Mouse (Mus musculus): ENCODE data around the gene Prr19. TPM values are rescaled to one million over a fixed set of nuclear protein-coding genes. Genes with fewer than 3 reads are reported as not detected.

The Prr19 gene
- total RNA-seq, 1 experiment from 2014 or later = not detected

DNA sequence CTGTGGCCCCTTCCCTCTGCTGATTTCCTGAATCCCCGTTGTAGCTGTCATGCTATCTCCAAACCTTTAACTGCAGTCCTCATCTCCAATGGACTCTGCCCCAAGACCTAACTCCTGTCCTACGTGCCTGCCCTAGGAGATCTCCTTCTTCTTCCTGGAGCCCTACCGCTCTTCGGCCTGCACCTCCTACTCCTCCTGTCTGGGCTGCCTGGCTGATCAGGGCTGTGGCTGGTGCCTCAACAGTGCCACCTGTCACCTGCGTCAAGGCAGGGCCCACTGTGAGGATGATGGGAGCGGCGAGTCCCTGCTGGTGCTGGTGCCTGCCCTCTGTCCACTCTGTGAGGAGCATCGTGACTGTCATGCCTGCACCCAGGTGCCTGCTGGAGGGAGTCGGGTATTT lies 38.1 kb downstream of the Prr19 start:
- ATAC-seq (replicated peaks in 1 of 2; ENCODE audit: insufficient read depth in 1 of 2, low FRiP score in 2 of 2, low TSS enrichment in 1 of 2, low read depth in 1 of 2, poor library complexity in 2 of 2, severe bottlenecking in 2 of 2) = no peak

DNA sequence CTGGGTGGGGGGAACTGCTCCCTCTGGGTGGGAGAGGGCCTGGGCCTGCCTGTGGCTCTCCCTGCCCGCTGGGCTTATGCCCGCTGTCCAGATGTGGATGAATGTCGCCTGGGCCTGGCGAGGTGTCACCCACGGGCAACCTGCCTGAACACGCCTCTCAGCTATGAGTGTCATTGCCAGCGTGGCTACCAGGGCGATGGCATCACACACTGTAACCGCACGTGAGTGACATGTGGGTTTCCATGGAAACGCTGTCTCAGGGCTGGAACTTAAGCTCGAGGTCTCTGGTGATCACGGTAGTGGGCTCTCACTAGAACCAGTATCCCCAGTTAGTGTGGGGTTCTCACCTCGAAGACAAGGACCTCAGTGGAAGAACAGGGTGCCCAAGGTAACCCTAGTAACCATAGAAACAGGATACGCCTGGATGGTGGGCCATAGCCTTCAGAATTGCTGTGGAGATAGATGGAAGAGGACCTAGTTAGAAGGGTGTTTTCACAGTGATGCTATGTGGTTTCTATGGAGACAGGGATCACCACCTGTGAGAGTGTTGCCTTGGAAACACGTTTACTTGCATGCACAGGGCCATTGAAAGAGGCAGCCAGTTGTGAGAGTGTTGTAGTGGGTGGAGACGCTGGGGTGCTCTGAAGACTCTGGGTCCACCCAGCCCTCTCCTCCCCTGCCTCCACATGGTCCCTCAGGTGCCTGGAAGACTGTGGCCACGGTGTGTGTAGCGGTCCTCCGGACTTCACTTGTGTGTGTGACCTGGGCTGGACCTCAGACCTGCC lies 40.0 kb downstream of the Prr19 start:
- ATAC-seq (replicated peaks in 1 of 2; ENCODE audit: insufficient read depth in 1 of 2, low FRiP score in 2 of 2, low TSS enrichment in 1 of 2, low read depth in 1 of 2, poor library complexity in 2 of 2, severe bottlenecking in 2 of 2) = no peak

DNA sequence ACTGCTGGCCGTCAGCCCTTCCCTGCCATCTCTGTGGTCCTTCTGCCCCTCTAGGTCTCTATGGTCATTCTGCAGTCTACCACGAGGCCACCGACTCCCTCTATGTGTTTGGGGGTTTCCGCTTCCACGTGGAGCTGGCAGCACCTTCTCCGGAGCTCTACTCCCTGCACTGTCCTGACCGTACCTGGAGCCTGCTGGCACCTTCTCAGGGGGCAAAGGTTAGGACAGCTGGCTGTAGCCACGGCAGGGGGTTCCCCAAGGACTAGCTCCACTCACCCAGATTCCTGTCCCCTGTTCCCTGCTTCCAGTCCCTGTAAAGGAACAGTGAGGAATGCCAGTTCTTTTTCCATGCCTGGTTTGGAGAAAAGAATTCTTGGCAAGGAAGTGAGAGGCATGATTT lies 47.6 kb downstream of the Prr19 start:
- no peak for ATAC-seq (replicated peaks in 1 of 2; ENCODE audit: insufficient read depth in 1 of 2, low FRiP score in 2 of 2, low TSS enrichment in 1 of 2, low read depth in 1 of 2, poor library complexity in 2 of 2, severe bottlenecking in 2 of 2)

Other genes with a start within 250 kb of the Prr19 start
- gene Grik5, start 229.1 kb upstream of the Prr19 start, total RNA-seq (2017) = 11.4 and 36.2 TPM in 2 replicates
- gene Zfp574, start 228.8 kb upstream of the Prr19 start, total RNA-seq (2017) = 6.3 and 6.6 TPM in 2 replicates
- gene Pou2f2, start 121.7 kb upstream of the Prr19 start, total RNA-seq (2017) = 3.5 and 7.6 TPM in 2 replicates
- 24.3 and 24.9 TPM in 2 replicates for gene Dedd2, start 80.8 kb upstream of the Prr19 start, total RNA-seq (2017)
- gene Zfp526, start 80.0 kb upstream of the Prr19 start, total RNA-seq (2017) = 5.3 and 8.0 TPM in 2 replicates
- 47.0 and 66.5 TPM in 2 replicates for gene Gsk3a, start 63.6 kb upstream of the Prr19 start, total RNA-seq (2017)
- gene Erf, start 50.6 kb upstream of the Prr19 start, total RNA-seq (2017) = 14.1 and 17.3 TPM in 2 replicates
- gene Cic, start 33.7 kb upstream of the Prr19 start, total RNA-seq (2017) = 39.1 and 39.4 TPM in 2 replicates
- gene Pafah1b3, start 3.4 kb upstream of the Prr19 start, total RNA-seq (2017) = 20.8 and 37.0 TPM in 2 replicates
- not detected in 2 replicates for gene Tmem145, start 4.7 kb downstream of the Prr19 start, total RNA-seq (2017)
- 4.8 and 5.3 TPM in 2 replicates for gene Megf8, start 15.8 kb downstream of the Prr19 start, total RNA-seq (2017)
- gene Cnfn, start 68.3 kb downstream of the Prr19 start, total RNA-seq (2017) = not detected in 2 replicates
- gene Lipe, start 97.3 kb downstream of the Prr19 start, total RNA-seq (2017) = 13.6 and 18.7 TPM in 2 replicates
- gene Cxcl17, start 111.5 kb downstream of the Prr19 start, total RNA-seq (2017) = not detected in 2 replicates
- 9.5 and 22.0 TPM in 2 replicates for gene Ceacam1, start 176.2 kb downstream of the Prr19 start, total RNA-seq (2017)
- not detected in 2 replicates for gene Ceacam2, start 238.4 kb downstream of the Prr19 start, total RNA-seq (2017)